Mouse (Mus musculus) heart, adult 18-20 months (tissue): ENCODE measurements around the gene Frmpd2. TPM values are rescaled to one million over a fixed set of nuclear protein-coding genes. Genes with fewer than 3 reads are reported as not detected.
"Not testable (repeated sequence)": the region's sequence is repeated elsewhere in the genome, so short reads cannot be mapped to it uniquely, and the experiment has no call there.

Experiments
- DNase-seq, 2 experiments: peaks; one replicate each; pipeline ENCODE4 v3.0.0; 2021 to 2022; ENCODE audit warnings: mixed read lengths in 1 of 2
- long read RNA-seq, 2 experiments: library from polyadenylated mRNA; stranded (forward); transcript quantifications; one replicate each; pipeline ENCODE4 v2.0.0; 2021
- total RNA-seq, 2 experiments: library from RNA; stranded (reverse); gene quantifications; 2 replicates each; pipeline ENCODE4 v1.2.3; 2021

Frmpd2 gene
- total RNA-seq = under 1 TPM in 1 of 2 experiments, not detected in 1; 0.18 TPM
- long read RNA-seq, experiment 1 = 0 reads
- long read RNA-seq, experiment 2 = 0 reads

DNA sequence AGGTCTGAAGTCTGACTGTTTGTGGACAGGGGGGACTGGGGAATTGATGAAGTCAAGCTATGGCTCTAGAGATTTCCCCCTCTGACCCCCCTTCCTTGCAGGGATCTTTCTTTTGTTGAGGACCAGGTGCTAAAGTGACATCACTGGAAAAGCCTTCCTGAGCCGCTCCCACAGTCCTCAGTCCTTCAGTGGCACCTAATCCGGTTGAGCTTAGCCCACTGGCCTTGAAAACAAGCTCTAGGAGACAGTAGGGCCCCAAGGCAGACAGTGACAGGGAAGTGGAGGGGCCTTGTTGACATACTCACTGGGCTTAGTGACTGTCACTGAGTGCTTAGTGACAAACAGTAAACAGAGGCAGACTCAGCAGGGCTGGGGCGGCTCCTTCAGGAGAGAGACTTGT is at the start of gene Frmpd2:
Gene Frmpd2, plus strand, starts transcription at position 366 of the 400 bp plus-strand sequence.
- no peak for DNase-seq

DNA sequence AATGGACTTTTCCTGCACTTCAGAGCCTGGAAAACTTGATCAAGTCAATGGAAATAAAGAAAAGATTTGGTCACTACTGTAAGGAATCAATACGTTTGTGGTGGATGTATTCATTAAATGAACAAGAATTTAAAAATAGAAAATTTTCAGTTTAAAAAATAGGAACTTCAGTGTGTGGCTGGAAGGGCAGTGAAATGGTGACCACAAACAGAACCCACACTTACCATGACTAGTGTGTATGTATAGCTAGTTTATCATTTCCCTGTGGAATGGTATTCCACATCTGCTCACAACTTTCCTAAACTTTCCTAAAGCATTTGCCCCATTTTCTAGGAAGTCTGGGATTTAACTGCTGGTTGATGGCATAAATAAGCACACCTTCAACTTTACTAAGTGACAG is 48.5 kb upstream of the Frmpd2 start:
- no peak for DNase-seq

DNA sequence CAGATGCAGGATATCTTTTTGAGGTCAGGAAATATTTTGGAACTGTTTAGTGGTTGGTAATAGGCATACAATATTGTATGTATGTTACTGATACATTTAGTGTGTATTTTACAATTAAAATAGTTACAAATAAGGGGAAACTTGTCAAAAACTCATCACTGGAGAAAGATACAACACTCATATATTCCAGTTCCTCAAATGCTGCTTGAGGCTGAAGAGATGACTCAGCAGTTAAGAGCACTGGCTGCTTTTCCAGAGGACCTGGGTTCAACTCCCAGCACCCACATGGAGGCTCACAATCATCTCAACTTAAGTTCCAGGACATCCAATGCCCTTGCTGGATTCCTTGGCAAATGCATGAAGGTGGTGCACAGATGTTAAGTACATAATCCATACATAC is 47.4 kb upstream of the Frmpd2 start:
- no peak for DNase-seq

DNA sequence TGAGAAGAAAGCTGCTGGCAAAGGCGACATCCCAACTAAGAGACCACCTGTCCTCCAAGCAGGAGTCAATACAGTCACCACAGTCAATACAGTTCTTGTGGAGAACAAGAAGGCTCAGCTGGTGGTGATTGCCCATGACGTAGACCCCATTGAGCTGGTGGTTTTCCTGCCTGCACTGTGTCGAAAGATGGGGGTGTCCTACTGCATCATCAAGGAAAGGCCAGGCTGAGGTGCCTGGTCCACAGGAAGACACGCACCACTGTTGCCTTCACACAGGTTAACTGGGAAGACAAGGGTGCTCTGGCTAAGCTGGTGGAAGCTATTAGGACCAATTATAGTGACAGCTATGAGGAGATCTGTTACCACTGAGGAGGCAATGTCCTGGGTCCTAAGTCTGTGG is 39.0 kb upstream of the Frmpd2 start:
- DNase-seq = not testable (repeated sequence)

DNA sequence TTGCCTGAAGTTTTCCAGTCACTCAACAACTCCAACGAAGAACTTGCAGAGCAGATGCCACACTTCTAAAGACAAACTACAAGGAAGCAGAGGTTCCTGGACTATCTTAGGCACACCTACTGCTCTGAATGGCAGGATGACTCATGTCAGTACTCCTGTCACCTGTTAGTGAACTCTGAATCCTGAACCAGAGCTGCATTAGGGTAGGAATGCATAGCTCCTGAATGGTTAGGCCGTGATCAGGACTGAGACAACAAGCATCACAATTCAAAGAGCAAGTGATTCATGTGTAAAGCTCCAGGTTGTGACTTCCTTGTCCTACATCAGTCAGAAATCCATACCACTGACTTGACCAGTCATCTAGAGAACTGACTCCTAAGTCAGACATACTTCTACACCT is 27.7 kb upstream of the Frmpd2 start:
- no peak for DNase-seq

DNA sequence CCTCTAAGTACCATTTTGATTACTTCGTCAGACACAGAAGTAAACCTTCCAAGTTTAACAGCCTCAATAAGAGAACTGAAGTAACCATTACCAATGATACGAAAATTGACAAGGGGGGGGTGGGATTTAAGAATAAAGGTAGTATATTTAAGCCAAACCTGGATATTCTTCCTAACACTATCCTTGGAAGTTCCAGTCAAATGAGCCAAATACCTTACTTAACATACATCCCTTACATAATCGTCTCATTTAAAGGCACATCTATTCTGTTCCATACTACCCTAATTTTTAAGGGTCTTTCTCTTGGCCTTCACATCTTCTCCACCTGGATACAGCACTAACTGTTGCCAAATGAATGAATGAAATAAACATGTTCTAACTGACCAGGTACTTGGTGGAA is 25.5 kb upstream of the Frmpd2 start:
- no peak for DNase-seq

DNA sequence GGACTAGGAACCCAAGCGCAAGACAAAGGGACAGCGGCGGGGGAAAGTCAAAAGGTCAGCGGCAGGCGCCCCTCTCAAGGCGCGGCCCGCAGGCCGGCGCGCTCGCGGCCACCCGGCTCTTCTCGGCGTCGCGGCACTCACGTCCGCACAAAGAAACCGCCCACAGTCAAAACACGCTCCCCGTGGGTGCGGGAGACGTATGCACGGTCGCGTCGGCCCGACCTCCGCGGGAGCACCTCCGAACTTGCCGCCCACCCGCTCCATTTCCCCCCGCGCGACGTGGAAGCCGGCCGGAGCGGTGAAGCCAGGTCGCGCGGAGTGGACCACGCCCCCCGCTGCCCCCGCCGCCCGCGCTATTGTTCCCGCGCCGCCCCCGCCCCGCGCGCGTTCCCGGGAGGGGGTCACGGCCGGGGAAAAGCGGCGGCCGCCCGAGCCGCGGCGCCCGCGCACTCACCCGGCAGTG is 24.9 kb upstream of the Frmpd2 start:
- no peak for DNase-seq

DNA sequence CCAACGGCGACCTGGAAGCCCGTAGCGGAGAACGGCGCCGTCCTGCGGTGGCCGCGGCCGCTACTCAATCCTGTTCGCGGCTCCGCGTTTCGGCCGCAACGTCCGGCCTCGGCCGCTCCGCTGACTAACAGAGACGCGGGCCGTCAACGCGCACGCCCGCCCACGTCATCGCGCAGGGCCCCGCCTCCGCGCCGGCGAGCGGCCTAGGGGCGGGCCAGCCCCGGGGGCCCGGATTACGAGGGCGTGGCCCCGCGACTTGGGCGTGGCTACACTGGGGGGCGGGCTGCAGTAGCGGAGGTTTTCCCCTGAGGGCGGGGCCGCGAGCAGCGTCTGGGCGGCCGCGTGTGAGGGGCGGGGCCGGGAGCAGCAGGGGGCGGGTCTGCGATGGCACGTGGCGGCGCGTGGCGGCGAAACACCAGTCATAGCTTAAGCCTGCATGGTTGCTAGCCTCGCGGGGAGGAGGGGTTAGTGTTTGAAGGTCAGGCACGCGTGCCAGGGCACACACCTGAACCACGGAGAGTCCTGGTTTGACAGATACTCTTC is 24.4 kb upstream of the Frmpd2 start, which contains the start of gene Mapk8:
Gene Mapk8, minus strand, starts transcription at position 132 of the 543 bp plus-strand sequence.
- DNase-seq = peak; percentile 98

DNA sequence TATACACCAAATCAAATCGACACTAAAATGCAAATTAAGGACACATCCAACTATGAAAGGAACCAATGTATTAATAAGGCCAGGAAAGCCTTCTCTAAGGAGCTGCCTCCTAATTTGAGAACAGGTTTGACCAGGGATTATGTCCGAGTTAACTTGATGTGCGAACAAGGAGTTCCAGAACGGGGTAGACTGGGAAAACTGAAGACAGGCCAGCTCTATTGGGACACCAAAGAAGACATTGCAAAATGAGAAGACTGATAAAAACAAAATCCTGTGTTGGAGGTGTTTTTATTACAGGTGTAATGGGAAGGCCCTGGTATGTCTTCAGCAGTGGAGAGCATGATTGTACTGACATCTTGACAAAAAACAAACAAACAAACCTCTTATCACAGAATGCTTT is 23.2 kb upstream of the Frmpd2 start:
- no peak for DNase-seq

DNA sequence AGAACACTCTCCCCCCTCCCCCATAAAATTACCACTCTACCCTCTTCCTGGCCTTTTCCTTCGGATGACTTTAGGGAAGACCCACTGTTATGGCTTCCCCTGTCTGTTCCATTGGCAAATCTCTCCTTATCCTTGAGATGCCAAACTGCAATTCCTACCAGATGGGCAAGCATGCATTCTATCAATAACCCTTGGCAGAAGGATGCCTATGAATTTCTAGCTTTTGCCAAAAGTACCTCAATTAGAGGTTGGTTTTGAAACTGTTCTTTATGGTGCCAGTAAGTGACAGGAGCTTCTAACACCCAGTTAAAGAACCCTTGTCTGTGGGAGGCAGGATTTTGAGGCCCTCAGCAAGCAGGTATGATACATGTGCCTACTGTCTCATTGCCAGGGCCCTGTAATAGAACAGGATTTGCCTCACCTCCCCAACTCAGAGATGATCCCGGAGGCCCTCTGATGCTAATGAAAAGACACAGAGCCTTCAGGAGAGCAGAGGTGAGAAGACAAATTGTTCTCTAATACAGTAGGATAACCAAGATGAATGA is 22.1 kb upstream of the Frmpd2 start:
- DNase-seq = no peak

DNA sequence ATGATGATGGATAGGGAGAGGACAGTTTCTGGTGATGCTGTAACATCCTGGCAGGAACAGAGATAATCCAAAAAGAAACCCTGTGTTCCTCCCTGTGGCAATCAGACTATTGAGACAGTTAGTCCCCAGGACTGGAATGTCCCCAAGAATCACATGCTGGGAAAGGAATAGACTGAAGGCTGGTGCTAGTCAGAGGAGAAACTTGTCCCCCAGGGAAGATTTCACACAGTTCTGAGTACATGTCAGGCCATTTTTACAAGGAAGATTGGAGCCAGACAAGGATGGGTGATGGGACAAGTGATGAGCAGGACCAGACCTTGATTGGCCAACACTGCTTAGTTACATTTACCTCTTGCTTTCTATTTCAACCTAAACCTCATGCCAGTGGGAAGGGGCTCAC is 21.2 kb upstream of the Frmpd2 start:
- DNase-seq = no peak

DNA sequence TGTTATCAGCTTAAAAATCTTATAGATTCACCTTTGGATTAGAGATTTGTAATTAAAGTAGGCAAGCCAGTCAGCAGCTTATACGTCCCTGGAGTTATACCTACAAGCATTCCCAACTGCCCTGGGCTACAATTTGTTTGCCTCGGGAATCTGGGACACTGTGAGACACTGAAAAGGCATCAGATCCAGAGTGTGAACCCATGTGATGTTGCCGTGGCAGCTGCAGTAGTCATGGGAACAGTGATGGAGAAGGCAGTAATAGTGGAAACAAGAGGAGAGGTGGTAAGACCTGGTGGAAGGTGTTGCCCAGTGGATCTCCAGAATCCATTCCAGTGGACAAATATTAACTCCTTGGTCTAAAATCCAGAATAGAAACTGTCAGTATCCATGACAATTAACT is 7.8 kb upstream of the Frmpd2 start:
- DNase-seq = no peak

DNA sequence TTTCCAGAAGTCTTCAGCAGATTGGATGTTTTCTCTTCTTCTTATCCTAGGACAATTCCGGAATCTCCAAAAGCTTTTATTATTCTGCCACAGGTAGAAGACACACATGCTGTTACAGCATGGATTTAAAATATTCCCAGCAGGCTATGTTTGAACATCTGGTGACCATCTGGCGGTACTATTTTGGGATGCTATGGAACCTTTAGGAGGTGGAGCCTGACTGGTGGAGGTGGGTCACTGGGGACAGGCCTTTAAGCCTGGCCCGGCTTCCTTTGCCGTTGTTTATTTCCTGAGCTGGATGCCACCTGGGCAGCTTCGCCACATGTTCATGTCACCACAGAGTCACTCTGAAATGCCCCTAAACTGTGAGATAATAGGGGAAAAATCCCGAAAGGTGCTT is 3.7 kb upstream of the Frmpd2 start:
- DNase-seq = no peak

DNA sequence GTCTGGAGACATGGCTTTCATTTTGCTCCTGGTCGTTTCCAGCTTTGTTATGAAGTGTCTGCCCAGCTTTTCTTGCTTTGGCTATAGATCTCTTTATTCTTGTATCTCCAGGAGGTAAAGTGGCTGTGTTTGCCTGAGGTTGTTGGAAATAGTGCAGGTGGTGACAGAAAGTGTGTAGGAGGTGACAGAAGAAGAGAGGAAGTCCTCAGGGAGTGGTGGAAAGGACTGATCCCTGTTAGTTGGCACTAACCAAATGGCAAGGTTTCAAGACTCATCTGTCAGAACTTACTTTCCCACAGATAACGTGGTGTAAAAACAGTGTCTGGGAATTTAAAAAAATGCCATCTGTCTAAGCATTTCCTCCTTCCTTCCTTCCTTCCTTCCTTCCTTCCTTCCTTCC is 3.0 kb downstream of the Frmpd2 start:
- no peak for DNase-seq

DNA sequence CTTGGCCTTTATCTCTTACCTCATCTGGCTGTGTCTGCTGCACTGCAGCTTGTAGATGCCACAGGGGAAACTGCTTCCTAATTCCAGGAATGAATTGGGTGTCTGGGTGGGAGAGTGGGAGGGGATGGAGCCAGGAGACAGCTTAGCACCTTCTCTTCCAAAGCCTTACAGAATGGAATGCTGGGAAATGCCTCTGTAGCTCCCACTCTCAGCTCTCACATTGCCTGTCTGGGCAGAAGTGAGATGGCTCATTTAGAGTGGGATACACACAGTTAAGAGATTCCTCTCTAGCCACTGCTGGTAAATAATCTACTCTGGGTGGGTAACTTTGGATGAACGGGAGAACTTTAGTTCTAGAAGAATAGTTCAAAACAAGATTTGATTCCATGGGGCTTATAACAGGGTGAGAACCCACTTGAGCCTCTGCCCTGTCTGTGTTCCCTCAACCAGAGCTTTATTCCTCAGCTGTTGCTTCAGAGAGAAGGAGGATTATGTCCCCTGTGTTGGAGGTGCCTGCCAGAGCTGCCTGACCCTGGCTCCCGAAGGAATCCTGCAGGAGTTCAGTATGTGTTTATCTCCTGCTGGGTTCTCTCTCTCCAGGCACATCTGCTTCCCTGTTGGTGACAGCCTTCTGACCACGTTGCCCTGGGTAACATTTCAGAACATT is 4.7 kb downstream of the Frmpd2 start:
- no peak for DNase-seq

DNA sequence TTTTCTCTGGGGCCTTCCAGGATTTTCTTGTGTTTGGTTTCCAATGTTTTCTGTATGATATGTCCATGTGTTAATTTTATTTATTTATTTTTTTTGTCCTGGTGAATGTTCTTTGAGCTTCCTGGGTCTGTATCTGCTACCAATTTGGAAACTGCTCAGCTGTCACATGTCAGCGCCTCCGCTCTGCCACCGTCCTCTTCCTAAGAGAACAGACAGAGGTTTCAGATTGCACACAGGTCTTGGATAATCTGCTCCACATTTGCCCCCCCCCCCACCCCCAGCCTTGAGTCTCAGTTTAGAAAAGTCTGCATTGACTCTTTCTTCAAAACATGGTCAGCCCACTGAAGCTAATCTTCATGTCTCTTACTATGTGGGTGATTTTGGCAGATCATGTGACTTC is 10.5 kb downstream of the Frmpd2 start:
- no peak for DNase-seq

DNA sequence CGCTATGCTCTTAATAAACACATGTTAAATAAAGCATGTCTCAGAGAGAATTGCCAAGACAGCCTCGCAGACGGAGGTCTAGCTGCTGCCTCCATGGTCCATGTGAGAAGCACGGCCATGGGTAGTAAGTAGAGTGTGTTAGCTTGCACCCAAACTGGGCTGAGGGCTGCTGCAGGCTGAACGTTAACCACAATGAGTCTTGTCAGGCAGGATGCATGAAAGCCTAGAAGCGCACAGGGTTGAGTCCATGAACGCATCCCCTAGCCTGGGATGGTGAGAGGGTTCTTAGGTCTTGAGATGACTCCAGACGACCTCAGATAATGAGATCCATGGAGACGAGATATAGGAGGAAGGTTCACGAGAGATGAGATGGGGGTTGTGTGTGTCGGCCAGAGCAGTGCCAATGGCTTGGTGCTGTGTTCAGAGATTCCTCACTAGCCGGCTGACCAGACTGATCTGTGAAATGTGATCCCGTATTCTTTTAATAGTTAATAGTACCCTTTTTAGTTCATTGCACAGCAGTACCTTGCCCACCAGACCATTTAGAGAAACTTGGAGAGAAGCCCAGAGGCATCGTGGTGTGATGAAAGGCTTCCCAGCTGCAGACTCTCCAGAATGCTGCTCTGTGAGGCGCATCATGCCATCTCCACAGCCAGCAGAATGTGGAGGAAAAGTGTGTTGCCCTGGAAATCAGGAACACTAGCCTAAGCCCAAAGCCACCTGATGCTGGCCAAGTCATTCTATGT is 16.5 kb downstream of the Frmpd2 start:
- DNase-seq = no peak

DNA sequence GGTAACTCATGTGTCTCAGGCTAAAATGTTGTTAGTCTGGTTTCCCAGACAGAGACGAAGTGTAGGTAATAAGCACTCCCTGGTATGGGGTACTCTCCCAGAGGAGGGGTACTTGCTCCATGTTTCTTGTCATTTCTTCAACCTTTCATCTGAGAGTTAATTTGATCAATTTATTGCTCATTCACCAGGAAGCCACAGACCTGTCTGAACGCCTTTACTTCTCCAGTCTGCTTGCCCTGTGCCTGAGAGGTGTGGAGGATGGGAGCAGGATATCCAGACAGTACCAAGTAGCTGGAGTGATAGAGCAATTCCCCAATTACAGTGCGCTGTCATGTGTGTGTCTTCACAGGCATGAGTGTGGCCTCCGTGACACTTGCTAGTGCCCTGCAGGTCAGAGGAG is 23.7 kb downstream of the Frmpd2 start:
- DNase-seq = no peak

DNA sequence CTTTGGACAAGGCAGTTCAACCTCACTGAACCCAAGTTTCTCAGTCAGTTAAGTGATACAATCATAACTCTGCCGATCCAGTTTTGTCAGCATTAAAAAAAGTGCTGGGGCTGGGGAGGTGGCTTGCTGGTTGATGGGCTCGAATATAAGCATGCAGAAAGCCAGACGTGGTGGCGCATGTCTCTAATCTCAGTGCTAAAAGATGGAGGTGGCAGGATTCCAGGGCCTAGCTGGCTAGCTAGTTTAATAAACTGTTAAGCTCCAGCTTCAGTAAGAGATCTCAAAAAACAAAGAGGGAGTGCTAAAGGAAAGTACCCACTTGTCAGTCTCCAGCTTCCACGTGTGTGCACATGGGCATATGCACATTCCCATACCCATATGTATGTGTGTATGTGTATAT is 25.9 kb downstream of the Frmpd2 start:
- peak; percentile 35 to 37 for DNase-seq

DNA sequence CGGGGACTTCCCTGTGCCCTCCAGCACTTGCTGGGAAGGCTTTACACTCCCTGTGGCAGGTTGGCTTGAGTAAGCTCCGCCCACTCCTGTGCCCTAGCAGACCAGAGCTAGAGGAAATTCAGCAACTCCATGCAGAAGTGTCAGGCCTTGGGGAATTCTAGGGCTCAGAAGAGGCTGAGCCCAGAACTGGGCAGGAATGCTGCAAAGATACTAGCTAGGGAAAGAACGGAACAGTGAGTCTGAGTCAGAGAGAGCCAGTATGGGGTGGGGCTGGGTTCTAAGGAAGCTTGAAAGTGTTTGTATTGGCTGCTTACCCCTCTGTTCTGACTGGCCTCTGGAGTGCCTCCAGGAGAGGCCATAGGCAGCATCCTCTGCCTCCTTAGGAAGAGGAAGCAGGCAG is 27.4 kb downstream of the Frmpd2 start:
- peak; percentile 60 to 84 for DNase-seq

DNA sequence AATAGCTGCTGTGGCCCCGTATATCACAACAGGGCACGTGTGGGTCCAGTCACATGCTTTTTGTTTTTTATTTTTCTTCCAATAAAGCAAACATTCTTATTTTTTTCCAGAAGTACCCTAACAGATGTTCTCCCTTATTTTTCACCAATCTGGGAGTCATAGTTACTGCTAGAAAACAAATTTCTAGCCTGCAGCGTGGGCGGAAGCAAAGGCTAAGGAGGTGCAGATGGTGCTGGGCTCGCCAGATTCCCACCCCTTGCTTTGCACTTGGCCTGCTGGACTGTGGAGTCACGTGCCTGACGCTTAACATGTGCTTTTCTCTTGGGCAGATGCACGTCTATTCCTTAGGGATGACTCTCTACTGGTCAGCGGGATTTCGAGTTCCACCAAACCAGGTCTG is 29.1 kb downstream of the Frmpd2 start:
- DNase-seq = peak; percentile 60 to 76

DNA sequence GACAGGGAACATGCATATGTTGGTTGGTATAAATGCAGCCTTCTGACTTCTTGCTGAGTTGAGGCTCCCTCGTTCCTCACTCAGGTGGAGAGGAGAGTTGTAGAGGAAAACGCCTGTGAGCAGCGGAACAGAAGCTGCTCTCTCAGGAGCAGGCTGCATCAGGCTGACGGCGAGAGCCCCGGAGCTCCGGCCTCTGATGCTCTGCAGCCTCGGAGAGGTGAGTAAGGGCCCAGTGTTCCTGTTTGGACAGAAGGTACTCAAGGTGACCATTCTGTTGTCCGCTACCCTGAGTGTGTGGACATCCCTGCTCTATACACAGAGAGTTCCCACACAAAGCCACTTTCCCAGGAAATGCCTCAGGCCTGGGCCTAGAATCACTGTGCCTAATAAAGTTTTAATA is 31.8 kb downstream of the Frmpd2 start:
- no peak for DNase-seq

DNA sequence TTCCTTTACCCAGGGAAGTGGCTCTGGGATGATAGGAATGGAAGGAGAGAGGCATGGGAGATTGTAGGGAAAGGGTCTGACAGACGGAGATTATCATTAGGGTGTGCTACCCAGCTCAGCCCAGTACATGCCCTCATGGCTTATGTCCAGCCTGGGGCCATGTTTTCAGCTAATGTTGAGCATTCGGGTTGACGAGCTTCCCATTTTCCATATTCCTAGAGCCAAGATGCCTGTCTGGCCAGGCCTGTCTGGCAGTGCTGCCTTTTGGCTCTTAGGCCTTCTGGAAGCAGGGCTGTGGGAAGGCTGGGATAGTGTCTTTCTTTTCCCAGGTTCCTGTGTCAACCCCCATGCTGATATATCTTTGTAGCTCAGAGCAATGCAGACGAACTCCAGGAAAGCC is 35.2 kb downstream of the Frmpd2 start:
- peak; percentile 8 to 12 for DNase-seq
